Comparison of ENCODE assay signal across 14 mouse cellular contexts in the genomic region with DNA sequence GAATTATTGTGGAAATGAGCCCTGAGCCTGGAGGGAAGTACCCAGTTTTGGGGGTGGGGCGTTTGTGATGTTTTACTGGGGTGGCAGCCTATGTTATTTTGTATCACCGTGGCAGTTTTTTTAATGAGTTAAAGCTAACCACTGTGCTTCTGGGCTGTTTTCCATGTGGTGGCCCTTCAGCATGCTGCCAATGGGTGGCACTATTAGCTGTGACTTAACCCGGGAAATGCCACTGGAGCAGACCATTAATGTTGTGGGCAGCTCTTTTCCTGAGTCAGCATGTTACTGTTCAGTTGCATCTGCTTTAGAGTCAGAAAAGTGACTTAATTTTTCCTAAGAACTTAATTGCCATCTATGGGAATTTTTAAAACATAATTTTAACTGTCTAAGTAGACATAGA. TPM values are rescaled to one million over a fixed set of nuclear protein-coding genes. Genes with fewer than 3 reads are reported as not detected.
DNase-seq lines count a peak whose midpoint lies in the region; ATAC-seq and TF ChIP-seq lines count a peak whose summit lies in the region.
"Had no signal": no experiment of that assay in that cellular context is flagged by ENCODE, and none has a peak within 500 bp of the region (broad histone marks: within the 10 kb centered on the region; RNA-seq: fewer than 3 reads in every experiment).

No protein-coding gene starts in this region.

- DNase-seq in hindbrain, postnatal 0 days (ENCODE audit: low spot score) = no peak
- DNase-seq in 3T3-L1 (ENCODE audit: low read depth, low spot score) (peak; percentile 27), adipocyte (ENCODE audit: low spot score) (peak; percentile 39), liver (peak; percentile 67)
- DNase-seq in right cerebral cortex, postnatal 36 days (ENCODE audit: low spot score in 2 of 2) = no peak
- DNase-seq in kidney, adult 9 months = no peak
- DNase-seq: adrenal gland, adult 2 months; left cerebral cortex, postnatal 4 days; right cerebral cortex, postnatal 25 days; thymus, postnatal 4 days had no signal

- TF ChIP-seq CTCF in hindbrain, postnatal 0 days (IDR thresholded peaks at IDR 0.05; ENCODE audit: low read depth) = peak; percentile 42
- no peak for TF ChIP-seq CTCF in intestine, postnatal 0 days (IDR thresholded peaks at IDR 0.05; ENCODE audit: low read depth)

- 73% methylated on average over 3 of the region's 3 CpGs for WGBS in hindbrain, postnatal 0 days
- WGBS in hindbrain, embryonic 16.5 days = 73% methylated on average over 3 of the region's 3 CpGs
- WGBS in intestine, postnatal 0 days = 80% methylated on average over 3 of the region's 3 CpGs

- no peak for ATAC-seq in hindbrain, postnatal 0 days
- no peak for ATAC-seq in hindbrain, embryonic 16.5 days
- ATAC-seq in intestine, postnatal 0 days = no peak
- ATAC-seq: intestine, embryonic 15.5 days had no signal

- H3K4me3 ChIP-seq in hindbrain, postnatal 0 days (ENCODE audit: low read length) = no peak overlapping the region
- H3K4me3 ChIP-seq in hindbrain, embryonic 16.5 days (ENCODE audit: low read length) = no peak overlapping the region
- H3K4me3 ChIP-seq in intestine, postnatal 0 days (ENCODE audit: low read depth, low read length) = no peak overlapping the region
- H3K4me3 ChIP-seq: intestine, embryonic 15.5 days; stomach, embryonic 15.5 days had no signal

- H3K4me1 ChIP-seq in hindbrain, postnatal 0 days (ENCODE audit: insufficient read depth, low read length) = peaks cover 32% of the 10 kb centered on the region; the same call in 1 of the 2 replicates
- peaks cover 33% of the 10 kb centered on the region for H3K4me1 ChIP-seq in hindbrain, embryonic 16.5 days (ENCODE audit: control insufficient read depth, insufficient read depth, low read depth, low read length)
- no peaks in the 10 kb centered on the region; the same call in 1 of the 2 replicates for H3K4me1 ChIP-seq in intestine, postnatal 0 days (replicated peaks; ENCODE audit: control insufficient read depth, insufficient read depth, low read length)

- H3K9me3 ChIP-seq in hindbrain, postnatal 0 days (ENCODE audit: low read length) = no peaks in the 10 kb centered on the region
- H3K9me3 ChIP-seq in hindbrain, embryonic 16.5 days (ENCODE audit: control insufficient read depth, low read length) = no peaks in the 10 kb centered on the region
- no peaks in the 10 kb centered on the region for H3K9me3 ChIP-seq in intestine, postnatal 0 days (ENCODE audit: control insufficient read depth)
- H3K9me3 ChIP-seq: intestine, embryonic 15.5 days; stomach, embryonic 15.5 days had no signal

- no peaks in the 10 kb centered on the region for H3K36me3 ChIP-seq in hindbrain, postnatal 0 days (ENCODE audit: insufficient read depth, low read length)
- no peaks in the 10 kb centered on the region for H3K36me3 ChIP-seq in hindbrain, embryonic 16.5 days (ENCODE audit: control insufficient read depth, insufficient read depth, low read length)
- no peaks in the 10 kb centered on the region for H3K36me3 ChIP-seq in intestine, postnatal 0 days (ENCODE audit: control insufficient read depth, insufficient read depth)
- H3K36me3 ChIP-seq: intestine, embryonic 15.5 days; stomach, embryonic 15.5 days had no signal

- H3K4me2 ChIP-seq in hindbrain, postnatal 0 days (ENCODE audit: low read depth, low read length) = no peak overlapping the region
- no peak overlapping the region for H3K4me2 ChIP-seq in hindbrain, embryonic 16.5 days (ENCODE audit: low read length)
- no peak overlapping the region for H3K4me2 ChIP-seq in intestine, postnatal 0 days (replicated peaks; ENCODE audit: low read depth)
- H3K4me2 ChIP-seq: intestine, embryonic 15.5 days; stomach, embryonic 15.5 days had no signal

- no peak overlapping the region for H3K27ac ChIP-seq in hindbrain, postnatal 0 days
- no peak overlapping the region for H3K27ac ChIP-seq in hindbrain, embryonic 16.5 days (ENCODE audit: low read depth, low read length)
- no peak overlapping the region for H3K27ac ChIP-seq in intestine, postnatal 0 days (ENCODE audit: low read depth, low read length)
- H3K27ac ChIP-seq: intestine, embryonic 15.5 days; stomach, embryonic 15.5 days had no signal

- H3K9ac ChIP-seq in hindbrain, postnatal 0 days (replicated peaks; ENCODE audit: low read length) = no peak overlapping the region
- no peak overlapping the region for H3K9ac ChIP-seq in hindbrain, embryonic 16.5 days (ENCODE audit: low read depth, low read length)
- no peak overlapping the region for H3K9ac ChIP-seq in intestine, postnatal 0 days (ENCODE audit: low read depth, low read length)
- H3K9ac ChIP-seq: intestine, embryonic 15.5 days; stomach, embryonic 15.5 days had no signal

- no peaks in the 10 kb centered on the region for H3K27me3 ChIP-seq in hindbrain, postnatal 0 days (ENCODE audit: insufficient read depth, low read length)
- no peaks in the 10 kb centered on the region for H3K27me3 ChIP-seq in hindbrain, embryonic 16.5 days (replicated peaks; ENCODE audit: control insufficient read depth, insufficient read depth, low read length)
- no peaks in the 10 kb centered on the region for H3K27me3 ChIP-seq in intestine, postnatal 0 days (replicated peaks; ENCODE audit: control insufficient read depth, insufficient read depth, low read length)
- H3K27me3 ChIP-seq: intestine, embryonic 15.5 days; stomach, embryonic 15.5 days had no signal

RNA-seq across cellular contexts. Expression of a gene that starts 5.5 kb away (rescaled TPM):
- total RNA-seq in hindbrain, postnatal 0 days (2014; rRNA removed) = 191 and 199 TPM in 2 replicates
- polyA plus RNA-seq in hindbrain, postnatal 0 days (2015; fragmentation: Nextera tagmentation; extraction: Ambion mirVana) = 75.7 and 78.5 TPM in 2 replicates
- 71.6 and 72.9 TPM in 2 replicates for polyA plus RNA-seq in hindbrain, embryonic 16.5 days (2015; fragmentation: Nextera tagmentation; extraction: Ambion mirVana)
- polyA plus RNA-seq in intestine, postnatal 0 days (2015; fragmentation: Nextera tagmentation; extraction: Ambion mirVana) = 8.2 and 8.4 TPM in 2 replicates

Comparison
In these comparisons a context has a peak if more than half of its experiments do, and no peak if none do; other contexts are left out.
1. DNase-seq: peak in 3T3-L1 (single experiment), adipocyte (single experiment) and liver (single experiment); none in hindbrain, postnatal 0 days (single experiment), right cerebral cortex, postnatal 36 days (0 of 2) and kidney, adult 9 months (single experiment).